Mouse (Mus musculus): ENCODE results near the gene Nipbl. TPM values are rescaled to one million over a fixed set of nuclear protein-coding genes. Genes with fewer than 3 reads are reported as not detected.
A peak's percentile ranks its signal among the peaks of the same experiment; 100 is the strongest.

Nipbl gene
- total RNA-seq, 2 experiments from 2014 or later: 34.4 to 37.6 TPM

GRCm38 (mm10) chr15:8429502-8429901 lies 14.8 kb downstream of the Nipbl start:
- DNase-seq: no peak
- intact Hi-C loops (cut with DNase I): no loop called here

GRCm38 (mm10) chr15:8420909-8421308 lies 23.4 kb downstream of the Nipbl start:
- no peak for DNase-seq
- intact Hi-C loops (cut with DNase I): no loop called here

- intact Hi-C loops (cut with DNase I): no loop called here
These were observed 27.6 kb downstream of the Nipbl start for GRCm38 (mm10) chr15:8416500-8417138.

GRCm38 (mm10) chr15:8413356-8413755 lies 30.9 kb downstream of the Nipbl start:
- DNase-seq: no peak
- intact Hi-C loops (cut with DNase I): no loop called here

More at GRCm38 (mm10) chr15:8416500-8417138, 27.6 kb downstream of the Nipbl start:
- DNase-seq: no peak

GRCm38 (mm10) chr15:8411873-8412272 lies 32.4 kb downstream of the Nipbl start:
- DNase-seq: no peak
- intact Hi-C loops (cut with DNase I): no loop called here

- intact Hi-C loops (cut with DNase I): no loop called here
- no peak for DNase-seq
These were observed 33.0 kb downstream of the Nipbl start for GRCm38 (mm10) chr15:8411168-8411837.

- DNase-seq: no peak
- intact Hi-C loops (cut with DNase I): no loop called here
These were observed 37.2 kb downstream of the Nipbl start for GRCm38 (mm10) chr15:8407082-8407481.

- intact Hi-C loops (cut with DNase I): no loop called here
- DNase-seq: no peak
These were observed 38.0 kb downstream of the Nipbl start for GRCm38 (mm10) chr15:8406219-8406618.

GRCm38 (mm10) chr15:8402591-8402990 lies 41.7 kb downstream of the Nipbl start:
- DNase-seq: no peak
- intact Hi-C loops (cut with DNase I): no loop called here

- DNase-seq: peak; percentile 22 to 25
- intact Hi-C loops (cut with DNase I): no loop called here
These were observed 42.7 kb downstream of the Nipbl start for GRCm38 (mm10) chr15:8401536-8401935.

- no peak for DNase-seq
- intact Hi-C loops (cut with DNase I): no loop called here
These were observed 52.5 kb downstream of the Nipbl start for GRCm38 (mm10) chr15:8391764-8392163.

- peak; percentile 42 to 71 for DNase-seq
- intact Hi-C loops (cut with DNase I): loop anchor here (1.0 to 5.0 kb wide), 2 partner anchors 64 to 205 kb away; no protein-coding TSS in a partner anchor
These were observed 62.0 kb downstream of the Nipbl start for GRCm38 (mm10) chr15:8382213-8382612.

GRCm38 (mm10) chr15:8375657-8376056 lies 68.6 kb downstream of the Nipbl start:
- DNase-seq: no peak
- intact Hi-C loops (cut with DNase I): no loop called here

- intact Hi-C loops (cut with DNase I): no loop called here
- no peak for DNase-seq
These were observed 69.5 kb downstream of the Nipbl start for GRCm38 (mm10) chr15:8374724-8375123.

- DNase-seq: no peak
- intact Hi-C loops (cut with DNase I): no loop called here
These were observed 97.0 kb downstream of the Nipbl start for GRCm38 (mm10) chr15:8347104-8347773.

GRCm38 (mm10) chr15:8340596-8340995 lies 103.7 kb downstream of the Nipbl start:
- intact Hi-C loops (cut with DNase I): no loop called here
- DNase-seq: no peak

- intact Hi-C loops (cut with DNase I): no loop called here
These were observed 112.7 kb downstream of the Nipbl start for GRCm38 (mm10) chr15:8331547-8331946.

GRCm38 (mm10) chr15:8325629-8326028 lies 118.6 kb downstream of the Nipbl start:
- intact Hi-C loops (cut with DNase I): no loop called here
- no peak for DNase-seq

More at GRCm38 (mm10) chr15:8331547-8331946, 112.7 kb downstream of the Nipbl start:
- no peak for DNase-seq

- no peak for DNase-seq
- intact Hi-C loops (cut with DNase I): loop anchor here (5.0 kb wide), 1 partner anchor 183 kb away; no protein-coding TSS in a partner anchor
These were observed 119.4 kb downstream of the Nipbl start for GRCm38 (mm10) chr15:8324833-8325232.

- intact Hi-C loops (cut with DNase I): loop anchor here (5.0 kb wide), 1 partner anchor 182 kb away; no protein-coding TSS in a partner anchor
- DNase-seq: no peak
These were observed 120.2 kb downstream of the Nipbl start for GRCm38 (mm10) chr15:8324061-8324460.

GRCm38 (mm10) chr15:8321491-8321890 lies 122.8 kb downstream of the Nipbl start:
- DNase-seq: no peak
- intact Hi-C loops (cut with DNase I): loop anchor here (5.0 kb wide), 1 partner anchor 179 kb away; no protein-coding TSS in a partner anchor
